Mouse (Mus musculus): ENCODE data around the gene Vps18.

Gene Vps18

GRCm38 (mm10) chr2:119292852-119293251, 4.3 kb downstream of the Vps18 start:
- DNase-seq, result no peak

GRCm38 (mm10) chr2:119293311-119293710, 4.8 kb downstream of the Vps18 start:
- no peak for DNase-seq

DNA sequence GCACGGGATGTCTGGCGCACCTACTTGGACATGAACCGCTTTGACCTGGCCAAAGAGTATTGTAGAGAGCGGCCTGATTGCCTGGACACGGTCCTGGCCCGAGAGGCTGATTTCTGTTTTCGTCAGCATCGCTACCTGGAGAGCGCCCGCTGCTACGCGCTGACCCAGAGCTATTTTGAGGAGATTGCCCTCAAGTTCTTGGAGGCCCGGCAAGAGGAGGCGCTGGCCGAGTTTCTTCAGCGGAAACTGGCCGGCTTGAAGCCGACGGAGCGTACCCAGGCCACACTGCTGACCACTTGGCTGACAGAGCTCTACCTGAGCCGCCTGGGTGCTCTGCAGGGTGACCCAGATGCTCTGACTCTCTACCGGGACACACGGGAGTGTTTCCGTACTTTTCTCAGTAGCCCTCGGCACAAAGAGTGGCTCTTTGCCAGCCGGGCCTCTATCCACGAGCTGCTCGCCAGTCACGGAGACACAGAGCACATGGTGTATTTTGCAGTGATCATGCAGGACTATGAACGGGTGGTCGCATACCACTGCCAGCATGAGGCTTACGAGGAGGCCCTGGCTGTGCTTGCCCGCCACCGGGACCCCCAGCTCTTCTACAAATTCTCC, 5.3 kb downstream of the Vps18 start:
- no peak for DNase-seq

GRCm38 (mm10) chr2:119294411-119294810, 5.9 kb downstream of the Vps18 start:
- no peak for DNase-seq

GRCm38 (mm10) chr2:119296756-119297155, 8.2 kb downstream of the Vps18 start:
- no peak for DNase-seq

GRCm38 (mm10) chr2:119297506-119297905, 9.0 kb downstream of the Vps18 start:
- no peak for DNase-seq

- no peak for DNase-seq
Measured at GRCm38 (mm10) chr2:119298330-119298729, 9.8 kb downstream of the Vps18 start.

DNA sequence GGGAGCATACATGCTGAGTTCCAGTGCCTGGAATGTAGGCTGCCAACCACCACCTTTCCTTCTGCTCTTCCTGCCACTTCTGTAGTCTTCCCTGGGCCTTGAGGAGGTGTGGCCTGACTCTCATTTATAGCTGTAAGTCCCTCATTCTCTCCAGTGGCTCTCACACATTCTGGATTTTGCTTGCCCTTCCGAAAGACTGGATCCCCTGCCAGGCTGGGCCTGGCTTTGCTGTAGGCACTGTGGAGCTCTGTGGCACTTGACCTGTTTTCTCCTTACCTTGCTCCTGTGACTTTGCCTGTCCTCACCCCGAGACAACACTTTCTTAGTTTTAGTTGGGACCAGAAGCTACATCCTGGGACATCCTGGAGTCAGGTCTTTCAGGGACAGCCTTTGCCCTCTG, 10.3 kb downstream of the Vps18 start:
- no peak for DNase-seq

- peak; percentile 56 for DNase-seq
Measured at GRCm38 (mm10) chr2:119299981-119300818, 11.7 kb downstream of the Vps18 start.

DNA sequence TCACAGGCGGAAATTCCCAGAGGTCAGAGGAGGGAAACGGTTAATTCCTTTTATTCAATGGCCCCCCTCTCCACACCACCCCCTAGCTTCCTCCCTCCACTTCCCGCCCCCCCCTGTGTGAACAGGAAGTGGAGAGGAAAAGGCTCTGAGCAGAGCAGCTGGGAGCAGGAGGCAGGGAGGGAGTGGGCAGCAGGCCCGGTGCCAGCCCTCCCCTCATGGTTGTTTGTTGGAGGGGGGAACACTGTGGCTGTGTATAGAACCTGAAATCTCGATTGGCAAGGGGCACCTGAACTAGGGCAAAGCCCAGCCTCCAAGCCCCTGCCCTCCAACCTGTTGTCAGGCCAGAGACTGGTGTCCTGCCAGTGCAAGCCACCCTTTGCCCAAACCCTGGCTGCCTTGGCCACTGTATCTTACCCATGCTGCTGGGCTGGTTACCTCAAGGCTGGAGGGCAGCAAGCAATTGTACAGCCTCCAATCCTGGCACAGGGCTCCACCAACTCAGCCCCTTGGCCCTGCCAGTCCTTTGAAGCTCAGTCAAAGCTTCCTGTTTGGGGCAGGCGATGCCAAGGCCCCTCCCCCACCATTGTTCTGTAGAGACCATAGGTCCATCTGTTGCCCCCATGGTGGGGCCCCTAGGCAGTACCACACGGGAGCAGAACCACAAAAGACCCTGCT, 12.4 kb downstream of the Vps18 start:
- DNase-seq, result no peak

GRCm38 (mm10) chr2:119302876-119303275, 14.3 kb downstream of the Vps18 start:
- no peak for DNase-seq

DNA sequence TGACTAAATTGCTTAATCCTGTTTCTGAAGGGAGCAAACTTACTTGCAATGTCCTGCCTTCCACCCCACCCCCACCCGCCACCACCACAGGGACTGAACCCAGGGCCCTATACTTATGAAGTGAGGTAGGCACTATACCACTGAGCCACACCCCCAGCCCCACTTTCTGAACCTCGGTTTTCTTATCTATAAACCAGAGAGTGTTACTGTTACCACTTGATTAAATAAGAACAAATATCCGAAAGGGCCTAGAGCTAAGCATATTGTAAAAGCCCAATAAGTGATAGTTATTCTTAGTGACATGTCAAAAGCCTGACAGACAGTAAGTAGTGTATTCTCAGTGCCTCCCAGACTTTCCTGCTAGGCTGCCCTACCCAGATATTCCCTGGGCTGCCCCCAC, 15.9 kb downstream of the Vps18 start:
- DNase-seq, result no peak

GRCm38 (mm10) chr2:119304798-119305208, 16.3 kb downstream of the Vps18 start:
- DNase-seq, result no peak

DNA sequence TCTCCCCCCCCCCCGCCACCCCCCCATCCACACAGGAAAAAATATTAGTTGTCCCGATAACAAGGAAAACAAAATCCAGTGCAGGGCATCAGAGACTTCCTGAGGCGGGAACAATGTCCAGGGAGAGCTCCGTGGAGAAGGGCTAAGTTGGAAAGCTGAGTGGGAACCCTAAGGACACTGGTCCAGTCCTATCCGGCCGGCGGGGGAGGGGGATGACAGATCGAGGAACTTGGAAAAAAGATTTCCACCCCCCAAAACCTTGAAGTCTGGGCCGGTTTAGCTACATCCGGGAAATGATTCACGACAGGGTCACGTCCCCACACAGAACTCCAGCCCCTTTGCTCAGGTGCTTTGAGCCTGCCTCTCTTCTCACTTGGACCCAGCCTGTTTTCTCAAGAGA, 23.0 kb downstream of the Vps18 start:
- DNase-seq, result no peak

GRCm38 (mm10) chr2:119312380-119312958, 23.9 kb downstream of the Vps18 start:
- DNase-seq, result no peak

DNA sequence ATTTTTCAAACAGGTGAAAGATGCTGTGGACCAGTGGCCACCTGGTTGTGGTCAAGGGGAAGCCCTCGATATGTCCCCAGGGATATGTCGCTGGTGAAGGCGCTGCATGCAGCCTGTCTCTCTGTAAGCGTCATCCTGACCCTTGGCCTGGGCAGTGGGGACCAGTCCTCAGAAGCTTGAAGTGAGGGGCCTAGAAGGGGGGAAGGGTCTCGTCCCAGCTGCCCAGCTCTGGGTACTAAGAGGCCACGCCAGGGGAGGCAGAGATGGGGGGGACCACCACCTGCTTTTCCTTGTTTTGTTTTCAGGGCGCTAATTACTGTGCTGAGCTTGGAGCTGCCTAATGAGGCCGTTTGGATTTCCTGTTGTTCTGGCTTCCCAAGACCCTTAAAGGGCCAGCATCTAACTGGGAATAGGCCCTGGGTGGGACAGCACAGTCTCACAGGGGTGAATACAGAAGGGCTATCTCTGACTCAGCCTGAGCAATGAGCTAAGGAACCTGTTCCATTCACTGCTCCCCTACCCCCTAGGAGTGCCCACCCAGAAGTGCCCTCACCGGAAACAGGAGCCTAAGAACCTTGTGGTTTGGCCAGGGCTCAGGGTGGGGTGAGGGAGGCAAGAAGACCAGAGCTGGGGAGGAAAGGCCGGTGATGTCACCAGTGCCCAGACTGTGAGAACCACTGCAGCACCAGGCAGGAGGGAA, 25.4 kb downstream of the Vps18 start:
- DNase-seq, result no peak

- DNase-seq, result peak; percentile 48
Measured at GRCm38 (mm10) chr2:119314742-119315310, 26.3 kb downstream of the Vps18 start.

DNA sequence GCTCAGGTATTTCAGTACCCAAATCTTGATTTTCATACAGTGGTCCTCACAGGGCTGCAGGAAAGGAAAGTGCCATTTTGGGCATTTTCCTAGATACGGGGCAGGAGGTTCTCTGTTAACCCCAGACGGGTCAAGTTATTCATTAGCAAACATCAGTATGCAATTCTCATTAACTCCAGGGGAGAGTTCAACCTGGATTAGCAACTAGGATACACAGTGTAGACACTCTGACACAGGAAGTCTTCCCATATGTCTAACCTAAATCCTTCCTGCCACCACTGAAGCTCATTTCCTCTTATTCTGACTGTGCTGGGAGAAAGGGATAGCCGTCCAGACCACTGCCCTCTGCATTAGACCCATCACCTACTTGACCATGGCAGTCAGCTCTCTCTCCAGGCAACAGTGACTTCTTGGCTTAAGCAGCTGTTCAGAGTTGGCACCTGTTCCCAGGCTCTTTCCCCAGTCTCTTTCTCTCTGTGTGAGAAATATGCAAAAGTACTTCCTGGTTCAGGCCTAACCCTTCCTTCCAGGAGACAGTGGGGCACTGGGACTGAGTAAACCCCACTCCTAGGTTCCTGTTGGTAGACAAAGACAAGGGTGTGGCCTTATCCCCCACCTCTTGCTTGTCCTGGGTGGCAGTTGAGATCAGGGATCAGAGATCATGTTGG, 29.6 kb downstream of the Vps18 start:
- DNase-seq, result no peak

DNA sequence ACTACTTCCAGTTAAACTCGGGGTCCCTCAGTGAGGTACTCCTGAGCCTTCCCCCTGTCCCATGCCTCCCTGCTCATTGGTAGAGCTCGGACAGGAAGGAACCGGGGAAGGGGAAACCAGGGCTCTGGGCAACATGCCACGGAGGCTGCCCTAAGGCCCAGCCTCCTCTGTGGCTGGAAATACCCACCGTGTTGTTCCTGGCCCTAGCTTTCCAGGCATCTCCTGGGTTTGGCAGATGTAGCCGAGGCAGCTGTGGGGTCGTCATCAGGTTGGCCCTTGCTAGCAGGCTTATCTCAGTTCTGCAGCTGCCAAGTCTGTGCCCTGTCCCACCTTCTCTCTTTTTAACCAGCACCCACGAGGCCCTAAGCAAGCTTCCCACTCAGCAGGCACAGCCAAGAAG, 32.0 kb downstream of the Vps18 start:
- no peak for DNase-seq

- DNase-seq, result no peak
Measured at GRCm38 (mm10) chr2:119321771-119322586, 33.4 kb downstream of the Vps18 start.

Measured in layer of hippocampus, adult 9-11 months (tissue).